Mouse (Mus musculus) MEL (cell line): ENCODE measurements around the gene U2af2. TPM values are rescaled to one million over a fixed set of nuclear protein-coding genes. Genes with fewer than 3 reads are reported as not detected.

Experiments used
- DNase-seq: peaks from one replicate; pipeline ENCODE4 v3.0.0; 2011; ENCODE audit warnings: low read depth, low spot score
- H3K27ac ChIP-seq: 2 replicates; pipeline ENCODE4 v1.5.1; 2012; ENCODE audit warnings: low read depth, mild to moderate bottlenecking, control low read depth, low read length, moderate library complexity; ENCODE audit not compliant: control insufficient read depth
- H3K27me3 ChIP-seq, 2 experiments: fragments of 150-350 bp in 1 of 2; sonication (generic) in 1 of 2; 2 replicates each; pipeline ENCODE4 v1.6.1; 2012; ENCODE audit warnings: low read length in 2 of 2, mild to moderate bottlenecking in 2 of 2, improper control_type of control experiment in 1 of 2, moderate library complexity in 1 of 2; ENCODE audit not compliant: insufficient read depth in 2 of 2, control insufficient read depth in 1 of 2
- H3K36me3 ChIP-seq, 2 experiments: 2 replicates each; pipeline ENCODE4 v1.6.1; 2012 to 2014; ENCODE audit warnings: low read length in 2 of 2, improper control_type of control experiment in 1 of 2, inconsistent platforms in 1 of 2, mild to moderate bottlenecking in 1 of 2; ENCODE audit not compliant: insufficient read depth in 2 of 2, control insufficient read depth in 1 of 2
- H3K4me1 ChIP-seq, 2 experiments: fragments of 150-350 bp in 1 of 2; sonication (generic) in 1 of 2; 2 replicates each; pipeline ENCODE4 v1.6.1; 2012; ENCODE audit warnings: low read length in 2 of 2, improper control_type of control experiment in 1 of 2, mild to moderate bottlenecking in 1 of 2; ENCODE audit not compliant: insufficient read depth in 2 of 2, control insufficient read depth in 1 of 2
- H3K4me3 ChIP-seq, 2 experiments: fragments of 150-350 bp in 1 of 2; sonication (generic) in 1 of 2; 2 replicates each; pipeline ENCODE4 v1.5.1; 2012; ENCODE audit warnings: low read depth in 2 of 2, low read length in 2 of 2, mild to moderate bottlenecking in 2 of 2, moderate library complexity in 2 of 2, control low read depth in 1 of 2, improper control_type of control experiment in 1 of 2; ENCODE audit not compliant: control insufficient read depth in 1 of 2, insufficient read depth in 1 of 2
- H3K79me2 ChIP-seq: 2 replicates; pipeline ENCODE4 v1.6.1; 2012; ENCODE audit warnings: mild to moderate bottlenecking, low read length, moderate library complexity; ENCODE audit not compliant: control insufficient read depth, poor library complexity, insufficient read depth
- H3K9ac ChIP-seq: 2 replicates; pipeline ENCODE4 v1.6.1; 2012; ENCODE audit warnings: low read depth, mild to moderate bottlenecking, control low read depth, low read length, moderate library complexity; ENCODE audit not compliant: control insufficient read depth, poor library complexity, severe bottlenecking
- H3K9me3 ChIP-seq: fragments of 150-350 bp; sonication (generic); replicated peaks from 2 replicates; pipeline ENCODE4 v1.6.1; 2012; ENCODE audit warnings: mild to moderate bottlenecking, low read length, improper control_type of control experiment, moderate library complexity; ENCODE audit not compliant: insufficient read depth
- BHLHE40 ChIP-seq: IDR thresholded peaks from 2 replicates; pipeline ENCODE4 v1.6.1; 2012; ENCODE audit warnings: low read depth, mild to moderate bottlenecking, inconsistent platforms, low read length, improper control_type of control experiment, borderline replicate concordance
- CHD1 ChIP-seq: IDR thresholded peaks from 2 replicates; pipeline ENCODE4 v1.6.1; 2012; ENCODE audit warnings: low read depth, mild to moderate bottlenecking, inconsistent platforms, low read length, improper control_type of control experiment
- CHD2 ChIP-seq: IDR thresholded peaks from 2 replicates; pipeline ENCODE4 v1.6.1; 2011; ENCODE audit warnings: low read length, improper control_type of control experiment
- CTCF ChIP-seq, 3 experiments: IDR thresholded peaks in 2 of 3; conservative IDR thresholded peaks in 1 of 3; 2 replicates each; pipeline ENCODE4 v1.5.1; 2011 to 2012; ENCODE audit warnings: low read length in 3 of 3, low read depth in 2 of 3, mild to moderate bottlenecking in 2 of 3, improper control_type of control experiment in 1 of 3, inconsistent platforms in 1 of 3, mixed read lengths in 1 of 3, moderate library complexity in 1 of 3; ENCODE audit not compliant: control insufficient read depth in 1 of 3, insufficient read depth in 1 of 3, poor library complexity in 1 of 3, severe bottlenecking in 1 of 3
- E2F4 ChIP-seq: IDR thresholded peaks from 2 replicates; pipeline ENCODE4 v1.6.1; 2011; ENCODE audit warnings: low read depth, low read length, improper control_type of control experiment, borderline replicate concordance
- ELF1 ChIP-seq: IDR thresholded peaks from 2 replicates; pipeline ENCODE4 v1.6.1; 2014; ENCODE audit warnings: low read depth, mild to moderate bottlenecking, inconsistent platforms, low read length, improper control_type of control experiment, moderate library complexity
- EP300 ChIP-seq, 2 experiments: IDR thresholded peaks; 2 replicates each; pipeline ENCODE4 v1.6.1; 2011; ENCODE audit warnings: improper control_type of control experiment in 2 of 2, low read length in 2 of 2, low read depth in 1 of 2, mild to moderate bottlenecking in 1 of 2
- ETS1 ChIP-seq: IDR thresholded peaks from 2 replicates; pipeline ENCODE4 v1.6.1; 2012; ENCODE audit warnings: low read depth, mild to moderate bottlenecking, inconsistent platforms, low read length, improper control_type of control experiment, moderate library complexity
- GABPA ChIP-seq: IDR thresholded peaks from 2 replicates; pipeline ENCODE4 v1.6.1; 2012; ENCODE audit warnings: low read depth, mild to moderate bottlenecking, inconsistent platforms, low read length, improper control_type of control experiment, moderate library complexity
- GATA1 ChIP-seq: IDR thresholded peaks from 2 replicates; pipeline ENCODE4 v1.6.1; 2011; ENCODE audit warnings: low read depth, low read length, improper control_type of control experiment
- HCFC1 ChIP-seq: IDR thresholded peaks from 2 replicates; pipeline ENCODE4 v1.6.1; 2012; ENCODE audit warnings: low read depth, mild to moderate bottlenecking, inconsistent platforms, low read length, improper control_type of control experiment, moderate library complexity
- JUND ChIP-seq: IDR thresholded peaks from 2 replicates; pipeline ENCODE4 v1.6.1; 2011; ENCODE audit warnings: low read depth, mild to moderate bottlenecking, improper control_type of control experiment, low read length
- KAT2A ChIP-seq: conservative IDR thresholded peaks from 2 replicates; pipeline ENCODE4 v1.6.1; 2012; ENCODE audit warnings: low read depth, low read length, improper control_type of control experiment, inconsistent platforms
- MAX ChIP-seq: IDR thresholded peaks from 2 replicates; pipeline ENCODE4 v1.6.1; 2011; ENCODE audit warnings: low read length, improper control_type of control experiment
- MAZ ChIP-seq: IDR thresholded peaks from 2 replicates; pipeline ENCODE4 v1.6.1; 2012; ENCODE audit warnings: low read depth, mild to moderate bottlenecking, inconsistent platforms, low read length, improper control_type of control experiment
- MEF2A ChIP-seq: IDR thresholded peaks from 2 replicates; pipeline ENCODE4 v1.6.1; 2014; ENCODE audit warnings: low read depth, mild to moderate bottlenecking, inconsistent platforms, low read length, improper control_type of control experiment; ENCODE audit not compliant: poor library complexity, insufficient replicate concordance, severe bottlenecking; ENCODE audit errors: extremely low read depth
- MXI1 ChIP-seq: IDR thresholded peaks from 2 replicates; pipeline ENCODE4 v1.6.1; 2011; ENCODE audit warnings: mild to moderate bottlenecking, low read depth, low read length, improper control_type of control experiment
- MYB ChIP-seq: IDR thresholded peaks from 2 replicates; pipeline ENCODE4 v1.6.1; 2011; ENCODE audit warnings: mild to moderate bottlenecking, low read depth, low read length, improper control_type of control experiment
- MYC ChIP-seq: IDR thresholded peaks from 2 replicates; pipeline ENCODE4 v1.6.1; 2011; ENCODE audit warnings: low read depth, mild to moderate bottlenecking, low read length, improper control_type of control experiment, moderate library complexity
- NELFE ChIP-seq: IDR thresholded peaks from 2 replicates; pipeline ENCODE4 v1.6.1; 2011; ENCODE audit warnings: low read depth, low read length, improper control_type of control experiment
- POLR2A ChIP-seq, 2 experiments: IDR thresholded peaks; 2 replicates each; pipeline ENCODE4 v1.6.1; 2011 to 2012; ENCODE audit warnings: low read length in 2 of 2, mild to moderate bottlenecking in 2 of 2, control low read depth in 1 of 2, improper control_type of control experiment in 1 of 2, low read depth in 1 of 2, moderate library complexity in 1 of 2; ENCODE audit not compliant: control insufficient read depth in 1 of 2, insufficient read depth in 1 of 2, poor library complexity in 1 of 2
- POLR2AphosphoS2 ChIP-seq: IDR thresholded peaks from 2 replicates; pipeline ENCODE4 v1.6.1; 2011; ENCODE audit warnings: low read length, improper control_type of control experiment
- POLR2AphosphoS5 ChIP-seq: IDR thresholded peaks from 2 replicates; pipeline ENCODE4 v1.6.1; 2012; ENCODE audit warnings: low read depth, borderline replicate concordance, mild to moderate bottlenecking, inconsistent platforms, low read length, moderate library complexity, mixed read lengths
- RAD21 ChIP-seq: IDR thresholded peaks from 2 replicates; pipeline ENCODE4 v1.6.1; 2011; ENCODE audit warnings: mild to moderate bottlenecking, low read depth, low read length, improper control_type of control experiment
- RCOR1 ChIP-seq: IDR thresholded peaks from 2 replicates; pipeline ENCODE4 v1.6.1; 2012; ENCODE audit warnings: low read depth, mild to moderate bottlenecking, inconsistent platforms, low read length, improper control_type of control experiment
- SMC3 ChIP-seq: IDR thresholded peaks from 2 replicates; pipeline ENCODE4 v1.6.1; 2011; ENCODE audit warnings: low read depth, low read length, improper control_type of control experiment
- TAL1 ChIP-seq: IDR thresholded peaks from 2 replicates; pipeline ENCODE4 v1.6.1; 2012; ENCODE audit warnings: mild to moderate bottlenecking, inconsistent platforms, low read length, moderate library complexity, mixed read lengths
- TBP ChIP-seq: IDR thresholded peaks from 2 replicates; pipeline ENCODE4 v1.8.0; 2011; ENCODE audit warnings: low read depth, low read length, improper control_type of control experiment
- TCF12 ChIP-seq: IDR thresholded peaks from 2 replicates; pipeline ENCODE4 v1.6.1; 2014; ENCODE audit warnings: low read depth, mild to moderate bottlenecking, inconsistent platforms, low read length, improper control_type of control experiment, moderate library complexity
- UBTF ChIP-seq: IDR thresholded peaks from 2 replicates; pipeline ENCODE4 v1.6.1; 2012; ENCODE audit warnings: low read depth, mild to moderate bottlenecking, inconsistent platforms, low read length, improper control_type of control experiment, moderate library complexity, borderline replicate concordance; ENCODE audit not compliant: insufficient read depth
- USF1 ChIP-seq: IDR thresholded peaks from 2 replicates; pipeline ENCODE4 v1.6.1; 2014; ENCODE audit warnings: low read depth, mild to moderate bottlenecking, inconsistent platforms, low read length, improper control_type of control experiment, moderate library complexity
- USF2 ChIP-seq, 2 experiments: IDR thresholded peaks; 2 replicates each; pipeline ENCODE4 v1.6.1; 2011 to 2012; ENCODE audit warnings: improper control_type of control experiment in 2 of 2, low read length in 2 of 2, borderline replicate concordance in 1 of 2, inconsistent platforms in 1 of 2, low read depth in 1 of 2, mild to moderate bottlenecking in 1 of 2; ENCODE audit not compliant: insufficient read depth in 1 of 2
- ZC3H11A ChIP-seq: IDR thresholded peaks from 2 replicates; pipeline ENCODE4 v1.6.1; 2012; ENCODE audit warnings: low read depth, mild to moderate bottlenecking, inconsistent platforms, low read length, improper control_type of control experiment
- ZMIZ1 ChIP-seq: IDR thresholded peaks from 2 replicates; pipeline ENCODE4 v1.6.1; 2012; ENCODE audit warnings: low read depth, mild to moderate bottlenecking, inconsistent platforms, low read length, improper control_type of control experiment, moderate library complexity
- ZNF384 ChIP-seq: IDR thresholded peaks from 2 replicates; pipeline ENCODE4 v1.6.1; 2012; ENCODE audit warnings: low read depth, mild to moderate bottlenecking, inconsistent platforms, low read length, improper control_type of control experiment
- polyA plus RNA-seq, 2 experiments: library from polyadenylated mRNA; stranded (reverse) in 1 of 2; unstranded in 1 of 2; fragments of >175 nt in 1 of 2; fragments of >200 nt in 1 of 2; gene quantifications; 2 replicates each; pipeline versions ENCODE4 v1.2.1 to v1.2.4; 2012; ENCODE audit warnings: low replicate concordance in 2 of 2, low read depth in 1 of 2; ENCODE audit not compliant: insufficient read length in 2 of 2, insufficient read depth in 1 of 2, missing spikeins in 1 of 2
- total RNA-seq: library from RNA; depleted of rRNA; stranded (reverse); fragments of 300-350 nt; gene quantifications from 2 replicates; pipeline ENCODE4 v1.2.3, GENCODE M21; 2012

The U2af2 gene
- total and polyA plus RNA-seq, 3 experiments, result 311 to 491 (median 477) TPM

GRCm38 (mm10) chr7:5060944-5061773, 784 bp upstream of the U2af2 start:
- H3K79me2 ChIP-seq, result peaks cover 42% of the 10 kb centered on the region
- H3K4me1 ChIP-seq, result peaks cover 2 to 22% of the 10 kb centered on the region in 2 experiments
- DNase-seq, result peak; percentile 98
- peaks cover 4 to 23% of the 10 kb centered on the region in 2 experiments for H3K36me3 ChIP-seq
- H3K4me3 ChIP-seq, result peak overlapping the region; percentile 81 to 83
- H3K27ac ChIP-seq, result peak overlapping the region; percentile 99
- H3K9ac ChIP-seq, result peak overlapping the region; percentile 98
- H3K27me3 ChIP-seq, result no peaks in the 10 kb centered on the region
- no peaks in the 10 kb centered on the region for H3K9me3 ChIP-seq
- TF ChIP-seq EP300 (IDR thresholded peaks at IDR 0.05; ENCODE audit: low read depth in 1 of 2, low read length in 2 of 2) (peak in 1 of 2 experiments; percentile 37; a peak in 2 of 4 replicates), CHD2 (no peak), MYB (peak; percentile 61; the same call in 1 of the 2 replicates), TBP (peak; percentile 54), CTCF (IDR thresholded peaks at IDR 0.05 in 2 of 3, conservative IDR thresholded peaks at IDR 0.05 in 1 of 3; ENCODE audit: control insufficient read depth in 1 of 3, insufficient read depth in 1 of 3, low read depth in 2 of 3, low read length in 3 of 3, poor library complexity in 1 of 3, severe bottlenecking in 1 of 3) (peak in 2 of 3 experiments; percentile 69 to 72; a peak in 5 of 6 replicates), TAL1 (no peak), POLR2A (IDR thresholded peaks at IDR 0.05; ENCODE audit: control insufficient read depth in 1 of 2, insufficient read depth in 1 of 2, low read depth in 1 of 2, low read length in 2 of 2, poor library complexity in 1 of 2) (peak; percentile 63 to 76), BHLHE40 (peak; percentile 74), MAZ (peak; percentile 84), MEF2A (no peak), E2F4 (no peak), ZNF384 (no peak), TCF12 (peak; percentile 53), MAX (peak; percentile 66), ZC3H11A (no peak), ZMIZ1 (peak; percentile 54), GABPA (no peak), MXI1 (peak; percentile 88), NELFE (peak; percentile 71), ETS1 (peak; percentile 25), ELF1 (peak; percentile 82), GATA1 (no peak), RAD21 (peak; percentile 2), USF2 (IDR thresholded peaks at IDR 0.05; ENCODE audit: borderline replicate concordance in 1 of 2, insufficient read depth in 1 of 2, low read depth in 1 of 2, low read length in 2 of 2) (no peak), SMC3 (peak; percentile 41; the same call in 1 of the 2 replicates), CHD1 (peak; percentile 67; the same call in 1 of the 2 replicates), UBTF (0 out of 2 replicates have a peak, but pooled peaks have one; percentile 55), HCFC1 (0 out of 2 replicates have a peak, but pooled peaks have one; percentile 65), MYC (peak; percentile 90), KAT2A (peak; percentile 58), POLR2AphosphoS2 (no peak; the same call in 1 of the 2 replicates), JUND (no peak), POLR2AphosphoS5 (no peak), RCOR1 (no peak), USF1 (no peak)
